Mouse (Mus musculus) MEL (cell line): ENCODE measurements around the gene Gm20388. TPM values are rescaled to one million over a fixed set of nuclear protein-coding genes. Genes with fewer than 3 reads are reported as not detected.

Source experiments
- DNase-seq: peaks from one replicate; pipeline ENCODE4 v3.0.0; 2011; ENCODE audit warnings: low read depth, low spot score
- H3K27ac ChIP-seq: 2 replicates; pipeline ENCODE4 v1.5.1; 2012; ENCODE audit warnings: low read depth, mild to moderate bottlenecking, control low read depth, low read length, moderate library complexity; ENCODE audit not compliant: control insufficient read depth
- H3K27me3 ChIP-seq, 2 experiments: fragments of 150-350 bp in 1 of 2; sonication (generic) in 1 of 2; 2 replicates each; pipeline ENCODE4 v1.6.1; 2012; ENCODE audit warnings: low read length in 2 of 2, mild to moderate bottlenecking in 2 of 2, improper control_type of control experiment in 1 of 2, moderate library complexity in 1 of 2; ENCODE audit not compliant: insufficient read depth in 2 of 2, control insufficient read depth in 1 of 2
- H3K36me3 ChIP-seq, 2 experiments: 2 replicates each; pipeline ENCODE4 v1.6.1; 2012 to 2014; ENCODE audit warnings: low read length in 2 of 2, improper control_type of control experiment in 1 of 2, inconsistent platforms in 1 of 2, mild to moderate bottlenecking in 1 of 2; ENCODE audit not compliant: insufficient read depth in 2 of 2, control insufficient read depth in 1 of 2
- H3K4me1 ChIP-seq, 2 experiments: fragments of 150-350 bp in 1 of 2; sonication (generic) in 1 of 2; 2 replicates each; pipeline ENCODE4 v1.6.1; 2012; ENCODE audit warnings: low read length in 2 of 2, improper control_type of control experiment in 1 of 2, mild to moderate bottlenecking in 1 of 2; ENCODE audit not compliant: insufficient read depth in 2 of 2, control insufficient read depth in 1 of 2
- H3K4me3 ChIP-seq, 2 experiments: fragments of 150-350 bp in 1 of 2; sonication (generic) in 1 of 2; 2 replicates each; pipeline ENCODE4 v1.5.1; 2012; ENCODE audit warnings: low read depth in 2 of 2, low read length in 2 of 2, mild to moderate bottlenecking in 2 of 2, moderate library complexity in 2 of 2, control low read depth in 1 of 2, improper control_type of control experiment in 1 of 2; ENCODE audit not compliant: control insufficient read depth in 1 of 2, insufficient read depth in 1 of 2
- H3K79me2 ChIP-seq: 2 replicates; pipeline ENCODE4 v1.6.1; 2012; ENCODE audit warnings: mild to moderate bottlenecking, low read length, moderate library complexity; ENCODE audit not compliant: control insufficient read depth, poor library complexity, insufficient read depth
- H3K9ac ChIP-seq: 2 replicates; pipeline ENCODE4 v1.6.1; 2012; ENCODE audit warnings: low read depth, mild to moderate bottlenecking, control low read depth, low read length, moderate library complexity; ENCODE audit not compliant: control insufficient read depth, poor library complexity, severe bottlenecking
- H3K9me3 ChIP-seq: fragments of 150-350 bp; sonication (generic); replicated peaks from 2 replicates; pipeline ENCODE4 v1.6.1; 2012; ENCODE audit warnings: mild to moderate bottlenecking, low read length, improper control_type of control experiment, moderate library complexity; ENCODE audit not compliant: insufficient read depth
- BHLHE40 ChIP-seq: IDR thresholded peaks from 2 replicates; pipeline ENCODE4 v1.6.1; 2012; ENCODE audit warnings: low read depth, mild to moderate bottlenecking, inconsistent platforms, low read length, improper control_type of control experiment, borderline replicate concordance
- CHD1 ChIP-seq: IDR thresholded peaks from 2 replicates; pipeline ENCODE4 v1.6.1; 2012; ENCODE audit warnings: low read depth, mild to moderate bottlenecking, inconsistent platforms, low read length, improper control_type of control experiment
- CHD2 ChIP-seq: IDR thresholded peaks from 2 replicates; pipeline ENCODE4 v1.6.1; 2011; ENCODE audit warnings: low read length, improper control_type of control experiment
- E2F4 ChIP-seq: IDR thresholded peaks from 2 replicates; pipeline ENCODE4 v1.6.1; 2011; ENCODE audit warnings: low read depth, low read length, improper control_type of control experiment, borderline replicate concordance
- EP300 ChIP-seq, 2 experiments: IDR thresholded peaks; 2 replicates each; pipeline ENCODE4 v1.6.1; 2011; ENCODE audit warnings: improper control_type of control experiment in 2 of 2, low read length in 2 of 2, low read depth in 1 of 2, mild to moderate bottlenecking in 1 of 2
- ETS1 ChIP-seq: IDR thresholded peaks from 2 replicates; pipeline ENCODE4 v1.6.1; 2012; ENCODE audit warnings: low read depth, mild to moderate bottlenecking, inconsistent platforms, low read length, improper control_type of control experiment, moderate library complexity
- GABPA ChIP-seq: IDR thresholded peaks from 2 replicates; pipeline ENCODE4 v1.6.1; 2012; ENCODE audit warnings: low read depth, mild to moderate bottlenecking, inconsistent platforms, low read length, improper control_type of control experiment, moderate library complexity
- GATA1 ChIP-seq: IDR thresholded peaks from 2 replicates; pipeline ENCODE4 v1.6.1; 2011; ENCODE audit warnings: low read depth, low read length, improper control_type of control experiment
- HCFC1 ChIP-seq: IDR thresholded peaks from 2 replicates; pipeline ENCODE4 v1.6.1; 2012; ENCODE audit warnings: low read depth, mild to moderate bottlenecking, inconsistent platforms, low read length, improper control_type of control experiment, moderate library complexity
- JUND ChIP-seq: IDR thresholded peaks from 2 replicates; pipeline ENCODE4 v1.6.1; 2011; ENCODE audit warnings: low read depth, mild to moderate bottlenecking, improper control_type of control experiment, low read length
- MAFK ChIP-seq: IDR thresholded peaks from 2 replicates; pipeline ENCODE4 v1.6.1; 2011; ENCODE audit warnings: low read depth, mild to moderate bottlenecking, low read length, improper control_type of control experiment, borderline replicate concordance
- MAX ChIP-seq: IDR thresholded peaks from 2 replicates; pipeline ENCODE4 v1.6.1; 2011; ENCODE audit warnings: low read length, improper control_type of control experiment
- MXI1 ChIP-seq: IDR thresholded peaks from 2 replicates; pipeline ENCODE4 v1.6.1; 2011; ENCODE audit warnings: mild to moderate bottlenecking, low read depth, low read length, improper control_type of control experiment
- MYB ChIP-seq: IDR thresholded peaks from 2 replicates; pipeline ENCODE4 v1.6.1; 2011; ENCODE audit warnings: mild to moderate bottlenecking, low read depth, low read length, improper control_type of control experiment
- NELFE ChIP-seq: IDR thresholded peaks from 2 replicates; pipeline ENCODE4 v1.6.1; 2011; ENCODE audit warnings: low read depth, low read length, improper control_type of control experiment
- NRF1 ChIP-seq: IDR thresholded peaks from 2 replicates; pipeline ENCODE4 v1.6.1; 2014; ENCODE audit warnings: low read depth, mild to moderate bottlenecking, inconsistent platforms, low read length, improper control_type of control experiment, moderate library complexity; ENCODE audit not compliant: poor library complexity, insufficient read depth, severe bottlenecking
- POLR2AphosphoS5 ChIP-seq: IDR thresholded peaks from 2 replicates; pipeline ENCODE4 v1.6.1; 2012; ENCODE audit warnings: low read depth, borderline replicate concordance, mild to moderate bottlenecking, inconsistent platforms, low read length, moderate library complexity, mixed read lengths
- RAD21 ChIP-seq: IDR thresholded peaks from 2 replicates; pipeline ENCODE4 v1.6.1; 2011; ENCODE audit warnings: mild to moderate bottlenecking, low read depth, low read length, improper control_type of control experiment
- RCOR1 ChIP-seq: IDR thresholded peaks from 2 replicates; pipeline ENCODE4 v1.6.1; 2012; ENCODE audit warnings: low read depth, mild to moderate bottlenecking, inconsistent platforms, low read length, improper control_type of control experiment
- SIN3A ChIP-seq: IDR thresholded peaks from 2 replicates; pipeline ENCODE4 v1.6.1; 2012; ENCODE audit warnings: low read length, improper control_type of control experiment, inconsistent platforms
- TAL1 ChIP-seq: IDR thresholded peaks from 2 replicates; pipeline ENCODE4 v1.6.1; 2012; ENCODE audit warnings: mild to moderate bottlenecking, inconsistent platforms, low read length, moderate library complexity, mixed read lengths
- TBP ChIP-seq: IDR thresholded peaks from 2 replicates; pipeline ENCODE4 v1.8.0; 2011; ENCODE audit warnings: low read depth, low read length, improper control_type of control experiment
- TCF12 ChIP-seq: IDR thresholded peaks from 2 replicates; pipeline ENCODE4 v1.6.1; 2014; ENCODE audit warnings: low read depth, mild to moderate bottlenecking, inconsistent platforms, low read length, improper control_type of control experiment, moderate library complexity
- UBTF ChIP-seq: IDR thresholded peaks from 2 replicates; pipeline ENCODE4 v1.6.1; 2012; ENCODE audit warnings: low read depth, mild to moderate bottlenecking, inconsistent platforms, low read length, improper control_type of control experiment, moderate library complexity, borderline replicate concordance; ENCODE audit not compliant: insufficient read depth
- USF2 ChIP-seq, 2 experiments: IDR thresholded peaks; 2 replicates each; pipeline ENCODE4 v1.6.1; 2011 to 2012; ENCODE audit warnings: improper control_type of control experiment in 2 of 2, low read length in 2 of 2, borderline replicate concordance in 1 of 2, inconsistent platforms in 1 of 2, low read depth in 1 of 2, mild to moderate bottlenecking in 1 of 2; ENCODE audit not compliant: insufficient read depth in 1 of 2
- ZC3H11A ChIP-seq: IDR thresholded peaks from 2 replicates; pipeline ENCODE4 v1.6.1; 2012; ENCODE audit warnings: low read depth, mild to moderate bottlenecking, inconsistent platforms, low read length, improper control_type of control experiment
- ZKSCAN1 ChIP-seq: IDR thresholded peaks from 2 replicates; pipeline ENCODE4 v1.6.1; 2012; ENCODE audit warnings: low read depth, mild to moderate bottlenecking, inconsistent platforms, low read length, improper control_type of control experiment, moderate library complexity
- polyA plus RNA-seq, 2 experiments: library from polyadenylated mRNA; stranded (reverse) in 1 of 2; unstranded in 1 of 2; fragments of >175 nt in 1 of 2; fragments of >200 nt in 1 of 2; gene quantifications; 2 replicates each; pipeline versions ENCODE4 v1.2.1 to v1.2.4; 2012; ENCODE audit warnings: low replicate concordance in 2 of 2, low read depth in 1 of 2; ENCODE audit not compliant: insufficient read length in 2 of 2, insufficient read depth in 1 of 2, missing spikeins in 1 of 2
- total RNA-seq: library from RNA; depleted of rRNA; stranded (reverse); fragments of 300-350 nt; gene quantifications from 2 replicates; pipeline ENCODE4 v1.2.3, GENCODE M21; 2012

The Gm20388 gene
- total and polyA plus RNA-seq, 3 experiments, result 11.1 to 17.8 TPM; not detected in 1

DNA sequence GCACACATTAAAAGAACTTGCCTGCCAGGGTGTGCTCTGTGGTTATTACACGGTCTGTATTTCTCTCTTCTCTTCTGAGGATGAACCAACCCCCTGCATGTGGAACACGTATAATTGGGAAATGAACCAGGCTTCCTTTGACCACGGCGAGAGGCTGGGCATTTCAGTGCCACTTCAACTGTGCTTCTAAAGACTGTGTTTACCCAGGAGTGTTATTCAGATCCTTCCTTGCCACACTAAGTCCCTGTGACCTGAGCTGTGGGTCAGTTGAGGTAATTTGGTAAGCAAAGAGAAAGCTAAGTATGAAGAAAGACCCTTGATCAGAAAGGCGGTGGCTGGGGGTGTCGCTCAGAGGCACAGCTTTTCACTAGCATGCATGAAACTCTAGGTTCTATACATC is 29.3 kb upstream of the Gm20388 start:
- H3K4me3 ChIP-seq, result no peak overlapping the region
- no peak overlapping the region for H3K27ac ChIP-seq
- 0 out of 4 replicates have a peak, but pooled peaks cover 0 to 11% of the 10 kb centered on the region in 2 experiments for H3K4me1 ChIP-seq
- no peaks in the 10 kb centered on the region for H3K9me3 ChIP-seq
- peaks cover 0 to 2% of the 10 kb centered on the region in 2 experiments; a peak in 1 of 4 replicates for H3K27me3 ChIP-seq
- no peak for TF ChIP-seq RAD21
- TF ChIP-seq BHLHE40, result no peak
- no peak for TF ChIP-seq MAFK
- no peak for TF ChIP-seq HCFC1
- no peak for TF ChIP-seq ETS1
- no peak for TF ChIP-seq TBP
- TF ChIP-seq USF2 (IDR thresholded peaks at IDR 0.05; ENCODE audit: borderline replicate concordance in 1 of 2, insufficient read depth in 1 of 2, low read depth in 1 of 2, low read length in 2 of 2), result no peak
- TF ChIP-seq TCF12, result no peak
- TF ChIP-seq CHD1, result no peak
- TF ChIP-seq E2F4, result no peak
- no peak for TF ChIP-seq GABPA
- TF ChIP-seq EP300 (IDR thresholded peaks at IDR 0.05; ENCODE audit: low read depth in 1 of 2, low read length in 2 of 2), result no peak
- no peak for TF ChIP-seq MAX
- no peak for TF ChIP-seq SIN3A
- no peak for TF ChIP-seq NRF1
- no peak for TF ChIP-seq POLR2AphosphoS5
- no peak for TF ChIP-seq RCOR1
- TF ChIP-seq GATA1, result no peak
- TF ChIP-seq JUND, result no peak
- no peak for TF ChIP-seq CHD2
- no peaks in the 10 kb centered on the region for H3K79me2 ChIP-seq
- H3K36me3 ChIP-seq, result no peaks in the 10 kb centered on the region; a peak in 1 of 4 replicates
- H3K9ac ChIP-seq, result no peak overlapping the region
- DNase-seq, result no peak

DNA sequence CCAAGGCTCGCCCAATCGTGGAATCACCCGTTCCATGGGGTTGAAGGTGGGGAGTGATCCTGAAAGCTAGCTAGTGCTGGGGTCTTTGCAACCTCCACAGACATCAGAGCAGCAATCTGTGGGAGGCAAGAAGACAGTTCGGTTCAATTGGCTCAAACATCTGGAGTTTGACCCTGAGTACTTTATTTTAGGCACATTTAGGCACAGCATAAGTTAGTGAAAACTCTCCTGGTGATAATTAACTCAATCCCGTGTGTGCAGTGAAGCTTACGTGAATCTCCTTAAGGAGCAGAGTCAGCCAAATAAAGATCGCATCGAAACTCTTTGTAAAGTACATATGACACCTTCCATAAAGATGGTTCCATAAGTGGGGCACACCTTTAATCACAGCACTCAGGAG is 28.7 kb upstream of the Gm20388 start:
- no peak overlapping the region for H3K27ac ChIP-seq
- no peaks in the 10 kb centered on the region; a peak in 1 of 4 replicates for H3K36me3 ChIP-seq
- no peaks in the 10 kb centered on the region for H3K79me2 ChIP-seq
- H3K27me3 ChIP-seq, result peaks cover 0 to 2% of the 10 kb centered on the region in 2 experiments; a peak in 1 of 4 replicates
- H3K4me1 ChIP-seq, result 0 out of 4 replicates have a peak, but pooled peaks cover 0 to 11% of the 10 kb centered on the region in 2 experiments
- H3K9ac ChIP-seq, result no peak overlapping the region
- DNase-seq, result no peak
- H3K4me3 ChIP-seq, result no peak overlapping the region
- H3K9me3 ChIP-seq, result no peaks in the 10 kb centered on the region
- TF ChIP-seq NELFE, result no peak
- TF ChIP-seq CHD1, result no peak
- no peak for TF ChIP-seq ETS1
- TF ChIP-seq MAX, result no peak
- TF ChIP-seq RAD21, result no peak
- no peak for TF ChIP-seq UBTF
- TF ChIP-seq E2F4, result no peak
- TF ChIP-seq MYB, result no peak
- TF ChIP-seq GATA1, result no peak
- TF ChIP-seq HCFC1, result no peak
- no peak for TF ChIP-seq TBP
- no peak for TF ChIP-seq SIN3A
- no peak for TF ChIP-seq MXI1
- TF ChIP-seq TAL1, result no peak
- no peak for TF ChIP-seq ZC3H11A
- no peak for TF ChIP-seq EP300 (IDR thresholded peaks at IDR 0.05; ENCODE audit: low read depth in 1 of 2, low read length in 2 of 2)
- no peak for TF ChIP-seq ZKSCAN1
